Mouse (Mus musculus): ENCODE measurements around the gene Dner. TPM values are rescaled to one million over a fixed set of nuclear protein-coding genes. Genes with fewer than 3 reads are reported as not detected.

The Dner gene
- polyA plus RNA-seq, 1 experiment from 2014 or later: 0.36 TPM

DNA sequence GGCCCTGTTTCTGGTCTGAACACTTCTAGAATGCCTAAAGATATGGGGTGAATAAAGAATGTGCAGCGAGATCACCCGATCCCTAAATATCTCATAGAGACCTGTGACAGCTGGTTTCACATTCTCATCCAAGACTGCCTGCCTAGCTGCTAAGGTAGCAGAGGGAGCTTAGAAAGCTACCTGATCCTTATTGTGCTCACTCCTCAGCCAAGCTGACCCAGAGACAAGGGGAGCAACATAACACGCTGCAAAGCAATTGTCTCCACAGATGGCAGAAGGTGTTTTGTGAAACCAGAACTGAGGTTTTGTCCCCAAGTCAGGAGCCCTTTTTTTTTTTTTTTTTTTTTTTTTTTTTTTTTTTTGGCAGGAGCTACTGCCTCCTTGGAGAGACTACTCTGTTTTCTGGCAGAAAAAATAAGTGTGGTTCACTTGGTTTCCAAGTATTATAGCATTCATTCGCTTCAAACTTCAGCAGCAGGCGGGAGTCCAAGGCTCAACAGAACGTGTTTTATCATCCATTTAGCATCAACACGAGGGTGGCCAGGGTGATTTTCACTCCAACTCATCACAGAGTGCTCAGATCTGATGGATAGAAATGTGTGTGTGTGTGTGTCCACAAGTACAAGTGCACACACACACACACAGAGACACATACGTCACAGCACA lies 309.4 kb downstream of the Dner start:
- H3K9me3 ChIP-seq (replicated peaks): no peaks in the 10 kb centered on the region; the same call in 1 of the 2 replicates
- no peaks in the 10 kb centered on the region for H3K27me3 ChIP-seq
- H3K4me2 ChIP-seq: no peak overlapping the region
- 73% methylated on average over 8 of the region's 8 CpGs for WGBS (ENCODE audit: insufficient replicate concordance)
- ATAC-seq (ENCODE audit: low read depth): no peak
- no peak overlapping the region for H3K4me3 ChIP-seq (replicated peaks)
- no peaks in the 10 kb centered on the region for H3K4me1 ChIP-seq (replicated peaks)
- no peaks in the 10 kb centered on the region for H3K36me3 ChIP-seq
- no peak for DNase-seq
- no peak overlapping the region for H3K9ac ChIP-seq
- H3K27ac ChIP-seq: no peak overlapping the region

DNA sequence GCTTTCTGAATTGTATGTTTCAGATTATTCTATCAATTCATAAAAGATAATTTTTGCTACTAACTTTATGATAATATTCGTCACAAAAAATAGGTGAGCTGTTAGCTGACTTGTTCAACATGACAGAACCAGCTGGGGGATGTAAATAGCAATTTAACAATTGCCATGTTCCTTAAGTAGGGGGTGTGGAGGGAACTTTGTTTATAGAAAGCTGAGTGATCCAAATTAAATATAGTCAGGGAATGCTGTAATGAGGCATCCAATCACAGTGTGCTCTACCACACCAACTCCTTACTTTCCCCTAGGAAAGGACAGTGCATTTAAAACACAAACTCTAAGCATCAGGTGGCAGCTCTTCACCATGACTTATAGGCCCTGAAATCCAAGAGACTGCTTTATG lies 313.3 kb downstream of the Dner start:
- H3K4me3 ChIP-seq (replicated peaks): no peak overlapping the region
- 44% methylated on average over 1 of the region's 1 CpGs for WGBS (ENCODE audit: insufficient replicate concordance)
- no peaks in the 10 kb centered on the region for H3K4me1 ChIP-seq (replicated peaks)
- ATAC-seq (ENCODE audit: low read depth) (no peak), DNase-seq (no peak)
- no peaks in the 10 kb centered on the region for H3K27me3 ChIP-seq
- no peak overlapping the region for H3K27ac ChIP-seq
- H3K4me2 ChIP-seq: no peak overlapping the region
- H3K9ac ChIP-seq: no peak overlapping the region
- H3K36me3 ChIP-seq: no peaks in the 10 kb centered on the region
- H3K9me3 ChIP-seq (replicated peaks): no peaks in the 10 kb centered on the region; the same call in 1 of the 2 replicates

DNA sequence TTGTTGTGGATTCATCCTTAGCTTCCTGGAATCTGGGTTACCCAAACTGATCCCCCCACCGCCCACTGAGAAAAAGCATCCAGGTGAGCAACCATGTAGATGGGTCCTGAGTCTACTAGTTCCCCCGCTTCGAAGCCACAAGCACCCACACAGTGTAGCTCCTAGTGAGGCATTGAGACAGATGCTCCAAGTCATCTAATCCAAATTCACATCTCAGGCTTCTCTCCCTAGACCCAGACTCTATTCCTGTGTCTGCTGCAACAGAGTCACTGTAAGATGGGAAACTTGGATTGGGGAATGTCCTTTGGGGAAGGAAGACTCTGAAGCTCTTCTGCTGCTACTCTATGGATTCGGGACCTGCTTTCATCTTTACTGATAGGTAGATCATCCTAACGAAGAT lies 314.0 kb downstream of the Dner start:
- DNase-seq (no peak), ATAC-seq (ENCODE audit: low read depth) (no peak)
- 62% methylated on average over 5 of the region's 5 CpGs for WGBS (ENCODE audit: insufficient replicate concordance)
- H3K27ac ChIP-seq: no peak overlapping the region
- no peaks in the 10 kb centered on the region; the same call in 1 of the 2 replicates for H3K9me3 ChIP-seq (replicated peaks)
- no peak overlapping the region for H3K4me3 ChIP-seq (replicated peaks)
- no peak overlapping the region for H3K9ac ChIP-seq
- H3K4me2 ChIP-seq: no peak overlapping the region
- no peaks in the 10 kb centered on the region for H3K36me3 ChIP-seq
- no peaks in the 10 kb centered on the region for H3K27me3 ChIP-seq
- H3K4me1 ChIP-seq (replicated peaks): no peaks in the 10 kb centered on the region

DNA sequence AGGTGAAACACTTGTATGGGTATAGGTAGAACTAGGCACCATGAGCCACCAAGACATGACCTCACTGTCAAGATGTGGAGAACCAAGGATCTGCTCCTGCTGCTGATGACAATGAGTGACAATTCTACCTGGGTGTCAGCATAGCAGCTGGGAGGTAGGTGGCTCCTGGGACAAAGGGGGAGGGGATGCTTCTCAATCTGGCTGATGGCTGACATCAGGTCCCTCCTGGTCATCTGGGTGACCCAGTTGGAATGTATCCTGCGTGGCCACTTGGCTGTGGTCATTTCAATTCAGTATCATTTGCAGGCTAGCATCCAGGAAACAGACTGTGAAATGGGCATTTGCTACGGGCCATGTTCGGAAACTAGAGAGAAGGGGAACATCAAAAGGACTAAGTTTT lies 315.1 kb downstream of the Dner start:
- Histone ChIP-seq H3K4me1 (replicated peaks) (no peaks in the 10 kb centered on the region), H3K9ac (no peak overlapping the region), H3K4me2 (no peak overlapping the region), H3K4me3 (replicated peaks) (no peak overlapping the region), H3K36me3 (no peaks in the 10 kb centered on the region), H3K27ac (no peak overlapping the region), H3K27me3 (no peaks in the 10 kb centered on the region), H3K9me3 (replicated peaks) (no peaks in the 10 kb centered on the region; the same call in 1 of the 2 replicates)
- WGBS (ENCODE audit: insufficient replicate concordance): 49% methylated on average over 3 of the region's 3 CpGs
- no peak for ATAC-seq (ENCODE audit: low read depth)
- DNase-seq: no peak

DNA sequence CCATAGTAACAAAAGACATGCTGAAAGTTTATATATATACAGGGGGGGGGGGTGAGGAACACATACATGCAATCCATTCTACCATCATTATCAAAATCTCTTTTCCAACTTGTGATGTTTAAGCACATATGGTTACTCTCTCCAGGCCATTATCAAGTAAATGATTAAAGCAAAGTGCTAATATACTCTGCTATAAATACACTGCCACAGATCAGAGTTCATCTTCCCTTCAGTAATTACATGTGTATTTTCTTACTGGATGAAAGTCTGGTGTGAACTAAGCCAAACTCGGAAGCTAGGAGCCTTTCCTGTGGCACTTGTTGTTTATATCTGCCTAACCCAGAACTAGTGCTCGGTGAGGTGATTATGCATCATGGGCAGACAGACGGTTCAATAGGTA lies 328.3 kb downstream of the Dner start:
- no peak overlapping the region for H3K27ac ChIP-seq
- no peak for ATAC-seq (ENCODE audit: low read depth)
- 59% methylated on average over 3 of the region's 3 CpGs for WGBS (ENCODE audit: insufficient replicate concordance)

DNA sequence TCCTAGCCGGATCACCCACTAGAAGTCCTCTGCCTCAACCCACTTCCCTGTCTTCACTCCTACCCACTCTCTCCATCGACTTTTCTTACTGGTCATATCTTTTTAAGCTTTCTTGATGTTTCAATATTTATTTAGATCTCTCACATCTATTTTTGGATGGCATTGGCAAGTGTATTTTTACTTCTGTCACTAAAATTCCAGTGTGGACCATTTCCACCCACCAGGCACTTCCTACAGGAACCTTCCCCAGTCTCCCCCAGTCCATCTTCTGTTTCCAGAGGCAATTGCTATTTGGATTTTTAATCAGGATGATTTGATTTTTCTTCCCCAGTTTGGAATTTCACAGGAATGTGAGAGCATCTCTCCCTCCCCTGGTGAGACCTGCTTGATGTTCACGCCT lies 329.5 kb downstream of the Dner start:
- no peak overlapping the region for H3K4me2 ChIP-seq
- WGBS (ENCODE audit: insufficient replicate concordance): 40% methylated on average over 3 of the region's 3 CpGs
- H3K9me3 ChIP-seq (replicated peaks): no peaks in the 10 kb centered on the region
- no peak overlapping the region for H3K9ac ChIP-seq
- ATAC-seq (ENCODE audit: low read depth) (no peak), DNase-seq (no peak)
- H3K27ac ChIP-seq: no peak overlapping the region
- no peaks in the 10 kb centered on the region for H3K36me3 ChIP-seq
- H3K4me1 ChIP-seq (replicated peaks): no peaks in the 10 kb centered on the region
- H3K27me3 ChIP-seq: no peaks in the 10 kb centered on the region
- H3K4me3 ChIP-seq (replicated peaks): no peak overlapping the region

More for the DNA sequence above, 328.3 kb downstream of the Dner start:
- H3K27me3 ChIP-seq: no peaks in the 10 kb centered on the region
- DNase-seq: no peak
- H3K4me2 ChIP-seq: no peak overlapping the region
- H3K9me3 ChIP-seq (replicated peaks): no peaks in the 10 kb centered on the region
- no peaks in the 10 kb centered on the region for H3K4me1 ChIP-seq (replicated peaks)
- H3K36me3 ChIP-seq: no peaks in the 10 kb centered on the region
- no peak overlapping the region for H3K9ac ChIP-seq
- no peak overlapping the region for H3K4me3 ChIP-seq (replicated peaks)

DNA sequence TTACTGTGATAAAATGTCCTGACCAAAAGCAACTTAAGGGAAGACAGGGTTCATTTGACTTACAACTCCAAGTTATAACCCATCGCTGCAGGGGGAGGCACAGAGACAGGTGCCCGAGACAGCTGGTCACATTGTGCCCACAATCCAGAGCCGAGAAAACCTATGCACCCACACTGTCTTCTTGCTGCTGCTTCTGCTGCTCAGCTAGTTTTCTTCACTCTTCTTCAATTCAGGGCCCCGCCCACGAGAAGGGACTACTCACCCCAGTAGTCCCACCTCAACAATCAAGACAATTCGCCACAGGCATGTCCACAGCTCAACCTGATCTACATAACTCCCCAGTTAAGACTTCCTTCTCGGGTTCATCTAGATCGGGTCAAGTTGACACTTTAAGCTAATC lies 332.1 kb downstream of the Dner start, which contains the start of gene Pid1:
Gene Pid1 (minus strand): TSS at position 214 of the 400 bp plus-strand sequence.
- Histone ChIP-seq H3K4me2 (no peak within 1 kb of the TSS), H3K9ac (no peak within 1 kb of the TSS), H3K4me1 (replicated peaks) (no peaks in the 10 kb centered on the region), H3K27me3 (no peaks in the 10 kb centered on the region), H3K36me3 (no peaks in the 10 kb centered on the region), H3K27ac (no peak within 1 kb of the TSS), H3K4me3 (replicated peaks) (no peak within 1 kb of the TSS), H3K9me3 (replicated peaks) (no peaks in the 10 kb centered on the region)
- 65% methylated on average over 8 of the region's 8 CpGs for WGBS (ENCODE audit: insufficient replicate concordance)
- no peak for ATAC-seq (ENCODE audit: low read depth)
- DNase-seq: no peak

DNA sequence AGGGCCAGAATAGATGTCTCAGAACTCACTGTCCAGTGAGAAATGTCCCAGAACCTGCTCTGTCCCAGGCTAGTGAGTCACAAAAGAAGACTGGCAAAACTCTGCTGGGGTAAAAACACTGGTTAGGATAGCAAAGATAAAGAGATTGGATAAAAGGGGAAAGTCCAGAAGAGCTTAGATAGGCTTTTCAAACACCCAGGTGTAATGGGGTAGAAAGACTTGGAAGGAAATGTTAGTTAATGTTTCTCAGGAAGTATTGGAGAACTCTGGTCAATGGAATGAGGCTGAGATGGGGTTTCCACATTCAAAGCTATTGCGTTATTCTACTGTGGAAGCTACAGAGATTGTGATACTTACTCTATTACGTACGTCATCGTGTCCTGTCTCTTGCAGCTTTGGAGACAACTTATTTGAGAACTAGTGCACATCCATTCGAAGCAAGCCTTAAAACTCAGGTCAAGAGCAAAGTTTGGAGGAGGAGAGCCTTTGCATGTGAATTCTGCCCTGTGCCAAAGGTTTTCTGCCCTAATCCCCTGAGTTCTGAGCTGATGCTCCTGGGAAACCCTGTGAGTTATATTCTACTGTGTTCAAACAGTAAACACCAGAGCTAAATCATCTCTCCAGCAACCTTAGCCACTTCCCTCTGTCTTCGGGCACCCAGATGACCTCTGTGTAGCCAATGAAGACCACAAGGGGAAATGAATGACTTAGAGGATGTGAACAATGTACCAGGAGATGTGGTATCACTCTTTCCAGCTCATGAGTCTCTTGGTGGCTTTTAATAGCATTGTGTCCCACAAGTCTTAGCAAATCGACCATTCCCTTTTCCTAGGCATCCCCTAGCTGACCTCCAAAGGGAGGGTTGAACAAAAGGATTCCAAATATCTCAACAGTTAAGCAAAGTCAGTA lies 333.1 kb downstream of the Dner start:
- Histone ChIP-seq H3K9me3 (replicated peaks) (no peaks in the 10 kb centered on the region), H3K9ac (no peak overlapping the region), H3K4me3 (replicated peaks) (no peak overlapping the region), H3K27ac (no peak overlapping the region), H3K4me1 (replicated peaks) (no peaks in the 10 kb centered on the region), H3K36me3 (no peaks in the 10 kb centered on the region), H3K27me3 (no peaks in the 10 kb centered on the region), H3K4me2 (no peak overlapping the region)
- WGBS (ENCODE audit: insufficient replicate concordance): 55% methylated on average over 7 of the region's 7 CpGs
- ATAC-seq (ENCODE audit: low read depth) (no peak), DNase-seq (no peak)

DNA sequence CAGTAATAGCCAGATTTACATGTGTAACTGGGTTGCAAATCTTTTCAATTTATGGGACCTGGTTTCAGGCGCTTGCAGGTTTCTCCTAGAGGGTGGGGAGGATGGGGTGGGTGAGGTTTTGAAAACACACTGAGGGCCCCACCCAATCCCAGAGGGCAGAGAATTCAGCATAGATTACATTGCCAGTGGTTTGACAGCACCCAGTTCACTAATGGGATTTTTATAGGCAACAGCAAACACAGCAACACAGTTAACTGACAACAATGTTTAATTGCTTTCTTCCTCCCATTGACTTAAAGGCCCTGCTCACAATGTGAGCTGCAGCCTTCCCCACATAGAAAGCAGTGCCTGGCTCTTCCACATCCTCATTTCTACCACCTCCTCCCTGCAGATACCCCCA lies 333.8 kb downstream of the Dner start:
- Histone ChIP-seq H3K9me3 (replicated peaks) (no peaks in the 10 kb centered on the region), H3K27ac (no peak overlapping the region), H3K4me2 (no peak overlapping the region), H3K4me3 (replicated peaks) (no peak overlapping the region), H3K27me3 (no peaks in the 10 kb centered on the region), H3K9ac (no peak overlapping the region), H3K36me3 (no peaks in the 10 kb centered on the region), H3K4me1 (replicated peaks) (no peaks in the 10 kb centered on the region)
- WGBS (ENCODE audit: insufficient replicate concordance): 61% methylated on average over 1 of the region's 1 CpGs
- no peak for DNase-seq
- ATAC-seq (ENCODE audit: low read depth): no peak

DNA sequence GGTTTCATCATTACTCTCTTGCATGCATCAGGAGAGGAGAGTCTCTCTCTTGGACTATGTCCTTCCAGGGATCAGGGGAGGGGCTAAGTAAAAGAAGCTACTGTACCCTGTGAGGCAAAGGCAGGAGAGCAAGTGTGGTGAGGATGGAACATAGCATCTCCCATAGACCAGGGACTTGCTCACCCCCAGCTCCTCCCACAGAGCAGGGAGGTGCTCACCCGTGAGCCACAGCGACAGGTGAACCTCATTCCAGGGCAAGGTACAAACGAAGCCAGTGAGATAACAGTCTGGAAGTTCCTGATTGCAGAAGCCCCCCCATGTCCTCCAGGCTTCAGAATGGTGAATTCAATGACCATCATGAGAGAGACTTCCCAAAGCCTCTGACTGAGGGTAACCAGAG lies 334.6 kb downstream of the Dner start:
- ATAC-seq (ENCODE audit: low read depth): no peak
- no peak overlapping the region for H3K4me2 ChIP-seq
- no peak overlapping the region for H3K4me3 ChIP-seq (replicated peaks)
- 37% methylated on average over 3 of the region's 3 CpGs for WGBS (ENCODE audit: insufficient replicate concordance)
- H3K36me3 ChIP-seq: no peaks in the 10 kb centered on the region
- no peaks in the 10 kb centered on the region for H3K4me1 ChIP-seq (replicated peaks)
- H3K27ac ChIP-seq: no peak overlapping the region
- H3K9ac ChIP-seq: no peak overlapping the region
- no peaks in the 10 kb centered on the region for H3K27me3 ChIP-seq
- no peak for DNase-seq
- no peaks in the 10 kb centered on the region for H3K9me3 ChIP-seq (replicated peaks)

DNA sequence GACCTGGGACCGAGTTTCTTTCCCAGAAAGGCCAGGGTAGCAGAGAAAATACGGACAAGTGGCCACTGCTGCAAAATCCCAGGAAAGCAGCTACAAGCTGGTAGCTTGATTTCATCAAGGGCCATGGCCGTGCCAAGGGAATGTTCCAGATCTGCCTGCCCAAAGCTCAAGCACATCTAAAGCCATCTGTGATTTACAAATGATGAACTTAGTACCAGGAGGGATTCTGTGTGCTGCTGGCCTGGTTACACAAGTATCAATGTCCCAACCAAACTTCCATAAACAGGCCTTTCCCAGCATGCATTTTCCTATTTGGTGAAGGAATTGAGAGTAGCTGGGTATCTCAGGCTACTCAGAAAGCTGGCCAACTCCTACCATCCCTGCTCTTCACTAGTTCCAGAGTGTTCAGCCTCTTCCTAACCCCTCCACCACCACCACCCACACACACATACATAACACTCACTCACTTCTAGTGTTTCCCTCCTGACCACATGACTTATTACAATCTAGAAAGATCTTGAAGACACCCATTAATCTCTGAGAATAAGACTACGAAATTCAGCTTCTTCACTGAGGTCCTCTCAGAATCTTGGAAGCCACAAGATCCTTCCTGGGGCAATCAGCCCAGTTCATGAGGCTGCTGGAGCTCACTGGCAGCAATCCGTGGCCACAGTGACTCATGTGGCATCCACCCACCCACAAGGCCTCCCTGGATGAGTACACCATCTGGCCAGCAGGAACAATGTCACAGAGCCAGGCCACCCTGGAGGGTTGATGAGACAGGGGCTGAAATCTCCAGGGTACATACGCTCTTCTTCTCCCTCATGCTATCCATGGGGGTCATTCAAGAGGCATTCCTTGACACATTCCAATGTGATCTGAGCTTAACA lies 336.2 kb downstream of the Dner start:
- no peak overlapping the region for H3K4me3 ChIP-seq (replicated peaks)
- DNase-seq (no peak), ATAC-seq (ENCODE audit: low read depth) (no peak)
- no peaks in the 10 kb centered on the region for H3K4me1 ChIP-seq (replicated peaks)
- H3K9me3 ChIP-seq (replicated peaks): no peaks in the 10 kb centered on the region
- WGBS (ENCODE audit: insufficient replicate concordance): 52% methylated on average over 6 of the region's 6 CpGs
- no peaks in the 10 kb centered on the region for H3K27me3 ChIP-seq
- no peak overlapping the region for H3K27ac ChIP-seq
- H3K4me2 ChIP-seq: no peak overlapping the region
- no peaks in the 10 kb centered on the region for H3K36me3 ChIP-seq
- no peak overlapping the region for H3K9ac ChIP-seq

Data from liver, embryonic 13.5 days (tissue).